Mouse (Mus musculus) B cell, adult (primary cell): ENCODE measurements around the gene Zfyve28. TPM values are rescaled to one million over a fixed set of nuclear protein-coding genes. Genes with fewer than 3 reads are reported as not detected.

Source experiments
- total RNA-seq: library from RNA; stranded (reverse); gene quantifications from 4 replicates; pipeline ENCODE4 v1.2.4, GENCODE M21; 2023; ENCODE audit not compliant: inconsistent age

Zfyve28 gene
- total RNA-seq: 1.8 to 2.0 TPM (median 2.0 TPM) in 4 replicates

GRCm38 (mm10) chr5:34288154-34288716, at the start of gene Zfyve28, which contains the start of gene Cfap99:
TSS of gene Zfyve28 (minus strand) at chr5:34288449.
TSS of gene Cfap99 (plus strand) at chr5:34288600.

GRCm38 (mm10) chr5:34336097-34336774, 48.0 kb upstream of the Zfyve28 start, which contains the start of gene Rnf4:
TSS of gene Rnf4 (plus strand) at chr5:34336289.

GRCm38 (mm10) chr5:34187601-34188316, 100.5 kb downstream of the Zfyve28 start, which contains the start of gene Mxd4:
TSS of gene Mxd4 (minus strand) at chr5:34187720.

GRCm38 (mm10) chr5:34168950-34169891, 119.0 kb downstream of the Zfyve28 start, which contains the start of the genes Poln and Haus3:
TSS of gene Poln (minus strand) at chr5:34169448.
TSS of gene Haus3 (minus strand) at chr5:34169527.

Other genes starting within 250 kb of the Zfyve28 start
- gene Poln, start 119.0 kb downstream of the Zfyve28 start, total RNA-seq: 0.71 to 3.0 TPM (median 2.4 TPM) in 4 replicates
- 35.8 to 39.3 TPM (median 38.1 TPM) in 4 replicates for gene Haus3, start 118.9 kb downstream of the Zfyve28 start, total RNA-seq
- 78.9 to 84.0 TPM (median 81.0 TPM) in 4 replicates for gene Mxd4, start 100.7 kb downstream of the Zfyve28 start, total RNA-seq
- gene Cfap99, start 151 bp upstream of the Zfyve28 start, total RNA-seq: not detected in 4 replicates
- 206 to 227 TPM (median 215 TPM) in 4 replicates for gene Rnf4, start 47.8 kb upstream of the Zfyve28 start, total RNA-seq
- 70.9 to 78.8 TPM (median 75.9 TPM) in 4 replicates for gene Fam193a, start 81.5 kb upstream of the Zfyve28 start, total RNA-seq
- 25.7 to 34.9 TPM (median 31.9 TPM) in 4 replicates for gene Tnip2, start 225.5 kb upstream of the Zfyve28 start, total RNA-seq
- gene Sh3bp2, start 237.4 kb upstream of the Zfyve28 start, total RNA-seq: 87.9 to 127 TPM (median 98.8 TPM) in 4 replicates